ENCODE assay signal across 9 mouse cellular contexts in the genomic region with DNA sequence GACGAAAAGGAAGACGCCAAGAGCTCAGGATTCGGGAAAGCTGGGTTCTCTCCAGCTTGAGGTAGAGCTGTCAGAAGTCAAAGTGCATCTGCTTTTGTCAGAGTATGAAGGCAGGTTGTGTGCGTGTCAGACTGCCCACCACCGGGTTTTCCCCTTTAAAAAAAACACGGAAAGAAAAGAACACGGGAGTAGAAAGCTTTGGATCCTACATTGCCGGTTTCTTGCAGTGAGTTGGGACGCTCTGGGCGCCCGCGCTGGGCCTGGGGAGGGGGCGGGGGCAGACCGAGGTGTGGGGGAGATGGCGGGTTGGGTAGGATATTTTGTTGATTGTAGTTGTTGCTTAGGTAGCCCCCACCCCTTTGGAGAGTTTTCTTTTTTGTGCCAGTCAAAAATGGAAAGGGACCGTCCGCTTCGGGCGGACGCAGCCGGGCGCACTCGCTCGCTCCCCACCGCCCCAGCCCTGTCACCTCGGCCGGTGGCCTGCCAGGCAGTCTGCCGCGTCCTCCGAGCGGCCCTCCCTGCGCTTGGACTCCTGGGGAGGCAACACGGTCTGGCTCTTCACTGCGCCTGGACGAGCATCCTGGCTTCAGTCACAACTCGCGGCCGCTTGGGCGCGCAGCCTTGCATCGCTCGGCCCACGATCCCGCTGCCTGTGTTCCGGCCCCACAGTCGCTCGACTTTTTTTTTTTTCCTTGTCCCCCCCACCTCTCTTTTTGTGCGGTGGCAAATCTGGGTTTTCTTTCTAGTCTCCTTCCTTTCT. TPM values are rescaled to one million over a fixed set of nuclear protein-coding genes. Genes with fewer than 3 reads are reported as not detected.
DNase-seq lines count a peak whose midpoint lies in the region; ATAC-seq and TF ChIP-seq lines count a peak whose summit lies in the region.
"Had no signal": no experiment of that assay in that cellular context is flagged by ENCODE, and none has a peak within 500 bp of the region (broad histone marks: within the 10 kb centered on the region; RNA-seq: fewer than 3 reads in every experiment).

No protein-coding gene starts in this region.

- 2% methylated on average over 48 of the region's 48 CpGs for WGBS in heart, adult 2 months
- WGBS in forebrain, postnatal 0 days, result under 1% methylated on average over 48 of the region's 48 CpGs
- under 1% methylated on average over 48 of the region's 48 CpGs for WGBS in limb, embryonic 12.5 days
- WGBS in stomach, embryonic 14.5 days, result under 1% methylated on average over 48 of the region's 48 CpGs

- H3K9me3 ChIP-seq in forebrain, postnatal 0 days (ENCODE audit: low read length), result no peaks in the 10 kb centered on the region
- H3K9me3 ChIP-seq in limb, embryonic 12.5 days, result peaks cover 8% of the 10 kb centered on the region; the same call in 1 of the 2 replicates
- no peaks in the 10 kb centered on the region for H3K9me3 ChIP-seq in stomach, embryonic 14.5 days (ENCODE audit: control insufficient read depth, low read depth, low read length)

- peak overlapping the region; percentile 32 for H3K4me3 ChIP-seq in heart, adult 2 months
- H3K4me3 ChIP-seq in forebrain, postnatal 0 days (ENCODE audit: low read depth, low read length), result peak overlapping the region; percentile 32
- peak overlapping the region; percentile 49 for H3K4me3 ChIP-seq in limb, embryonic 12.5 days (replicated peaks)
- H3K4me3 ChIP-seq in stomach, embryonic 14.5 days (ENCODE audit: low read depth, low read length), result peak overlapping the region; percentile 42

- H3K79me2 ChIP-seq in heart, adult 2 months (replicated peaks; ENCODE audit: control insufficient read depth, insufficient read depth, low read length), result no peaks in the 10 kb centered on the region

- no peak for TF ChIP-seq CTCF in heart, adult 2 months (IDR thresholded peaks at IDR 0.05)
- peak; percentile 29 for TF ChIP-seq CTCF in forebrain, postnatal 0 days (IDR thresholded peaks at IDR 0.05; ENCODE audit: low read depth)

- no peak overlapping the region for H3K27ac ChIP-seq in heart, adult 2 months
- H3K27ac ChIP-seq in forebrain, postnatal 0 days (ENCODE audit: low read depth, low read length), result no peak overlapping the region
- no peak overlapping the region for H3K27ac ChIP-seq in limb, embryonic 12.5 days
- H3K27ac ChIP-seq in stomach, embryonic 14.5 days (ENCODE audit: low read length), result no peak overlapping the region

- TF ChIP-seq EP300 in heart, adult 2 months (IDR thresholded peaks at IDR 0.05; ENCODE audit: insufficient read depth, low read depth, low read length), result no peak

- no peaks in the 10 kb centered on the region; the same call in 1 of the 2 replicates for H3K4me1 ChIP-seq in heart, adult 2 months (ENCODE audit: control insufficient read depth, insufficient read depth, low read length)
- H3K4me1 ChIP-seq in forebrain, postnatal 0 days (ENCODE audit: insufficient read depth), result peaks cover 10% of the 10 kb centered on the region
- peaks cover 54% of the 10 kb centered on the region for H3K4me1 ChIP-seq in limb, embryonic 12.5 days (replicated peaks)
- peaks cover 25% of the 10 kb centered on the region for H3K4me1 ChIP-seq in stomach, embryonic 14.5 days (ENCODE audit: control insufficient read depth, insufficient read depth, low read length)

- no peak for TF ChIP-seq POLR2A in heart, adult 2 months (IDR thresholded peaks at IDR 0.05; ENCODE audit: insufficient read depth, low read depth, low read length)

- peak overlapping the region; percentile 51 for H3K4me2 ChIP-seq in forebrain, postnatal 0 days (ENCODE audit: low read depth)
- H3K4me2 ChIP-seq in limb, embryonic 12.5 days, result peak overlapping the region; percentile 89
- H3K4me2 ChIP-seq in stomach, embryonic 14.5 days (replicated peaks; ENCODE audit: low read depth, low read length), result peak overlapping the region; percentile 71

- intact Hi-C loops in heart, adult 2 months (cut with DNase I), result no loop called here
- intact Hi-C loops in heart, postnatal 14 days (cut with DNase I), result no loop called here
- intact Hi-C loops in left cerebral cortex, postnatal 14 days (cut with DNase I), result loop anchor here (5.0 kb wide), 3 partner anchors 198 to 1363 kb away; partner anchors contain the start of genes Hnf1b and Tbx4

- H3K9ac ChIP-seq in heart, adult 2 months (ENCODE audit: low read depth, low read length), result no peak overlapping the region
- no peak overlapping the region for H3K9ac ChIP-seq in forebrain, postnatal 0 days
- no peak overlapping the region; the same call in 1 of the 2 replicates for H3K9ac ChIP-seq in limb, embryonic 12.5 days (replicated peaks)
- no peak overlapping the region for H3K9ac ChIP-seq in stomach, embryonic 14.5 days (replicated peaks; ENCODE audit: low read depth, low read length)

- peaks cover 61% of the 10 kb centered on the region for H3K27me3 ChIP-seq in heart, adult 2 months (ENCODE audit: control insufficient read depth, insufficient read depth, low read length)
- H3K27me3 ChIP-seq in forebrain, postnatal 0 days (ENCODE audit: insufficient read depth, low read length), result peaks cover 95% of the 10 kb centered on the region
- peaks cover 100% of the 10 kb centered on the region for H3K27me3 ChIP-seq in limb, embryonic 12.5 days
- peaks cover 88% of the 10 kb centered on the region for H3K27me3 ChIP-seq in stomach, embryonic 14.5 days (ENCODE audit: control insufficient read depth, insufficient read depth, low read length)

- H3K36me3 ChIP-seq in heart, adult 2 months (ENCODE audit: control insufficient read depth, insufficient read depth, low read length), result no peaks in the 10 kb centered on the region
- no peaks in the 10 kb centered on the region for H3K36me3 ChIP-seq in forebrain, postnatal 0 days (ENCODE audit: insufficient read depth)
- H3K36me3 ChIP-seq in limb, embryonic 12.5 days, result no peaks in the 10 kb centered on the region
- no peaks in the 10 kb centered on the region for H3K36me3 ChIP-seq in stomach, embryonic 14.5 days (ENCODE audit: control insufficient read depth, insufficient read depth, low read length)

- DNase-seq in heart, adult 2 months, result peak in 1 of 2 experiments; percentile 42
- DNase-seq in heart, postnatal 14 days, result no peak
- peak; percentile 73 for DNase-seq in brain, adult 2 months (ENCODE audit: low read depth, low spot score)
- DNase-seq in forebrain, postnatal 0 days, result no peak
- DNase-seq in left cerebral cortex, postnatal 14 days (ENCODE audit: low spot score in 2 of 2), result no peak
- DNase-seq in thymus, postnatal 36 days, result no peak

- ATAC-seq in forebrain, postnatal 0 days, result no peak
- ATAC-seq in limb, embryonic 12.5 days (ENCODE audit: insufficient number of reproducible peaks, insufficient read depth, low FRiP score, low TSS enrichment, low read depth), result no peak
- ATAC-seq in stomach, embryonic 14.5 days (ENCODE audit: insufficient number of reproducible peaks, insufficient read depth, low FRiP score, low read depth), result no peak

RNA-seq across cellular contexts. Expression of gene Lhx1, which starts 0.6 kb away (rescaled TPM):
- total RNA-seq in heart, adult 2 months (2021), result not detected
- not detected in 2 replicates for polyA plus RNA-seq in heart, adult 2 months (2012; rRNA removed)
- total RNA-seq in heart, postnatal 14 days (2021), result not detected
- 2.4 and 7.9 TPM in 2 replicates for total RNA-seq in forebrain, postnatal 0 days (2014; rRNA removed)
- polyA plus RNA-seq in forebrain, postnatal 0 days (2015; fragmentation: Nextera tagmentation; extraction: Ambion mirVana), result 2.5 and 5.3 TPM in 2 replicates
- polyA plus RNA-seq in limb, embryonic 12.5 days (2016; fragmentation: Nextera tagmentation; extraction: Ambion mirVana), result 0.09 TPM in 1 of 2 replicates, not detected in the other
- polyA plus RNA-seq in stomach, embryonic 14.5 days (2014; fragmentation: Nextera tagmentation; extraction: Ambion mirVana), result 0.06 TPM in 1 of 2 replicates, not detected in the other
- under 1 TPM; 0.13 to 0.15 TPM for total RNA-seq in left cerebral cortex, postnatal 14 days (2021)
- total RNA-seq: heart, postnatal 36 days had no signal

RNA-seq across cellular contexts. Expression of gene Aatf, which starts 11.4 kb away (rescaled TPM):
- 10 to 100 TPM; 13.8 to 14.3 TPM for total RNA-seq in heart, adult 2 months (2021)
- 2.9 TPM in 2 replicates for polyA plus RNA-seq in heart, adult 2 months (2012; rRNA removed)
- 10 to 100 TPM; 11.0 to 12.3 TPM for total RNA-seq in heart, postnatal 14 days (2021)
- total RNA-seq in forebrain, postnatal 0 days (2014; rRNA removed), result 25.5 and 38.9 TPM in 2 replicates
- 34.1 and 40.4 TPM in 2 replicates for polyA plus RNA-seq in forebrain, postnatal 0 days (2015; fragmentation: Nextera tagmentation; extraction: Ambion mirVana)
- polyA plus RNA-seq in limb, embryonic 12.5 days (2016; fragmentation: Nextera tagmentation; extraction: Ambion mirVana), result 46.7 and 54.5 TPM in 2 replicates
- polyA plus RNA-seq in stomach, embryonic 14.5 days (2014; fragmentation: Nextera tagmentation; extraction: Ambion mirVana), result 50.4 and 51.2 TPM in 2 replicates
- 10 to 100 TPM; 17.3 to 18.3 TPM for total RNA-seq in left cerebral cortex, postnatal 14 days (2021)
